Mouse (Mus musculus) hindbrain, embryonic 16.5 days (tissue): ENCODE data around the gene Meox2. TPM values are rescaled to one million over a fixed set of nuclear protein-coding genes. Genes with fewer than 3 reads are reported as not detected.
A peak's percentile ranks its signal among the peaks of the same experiment; 100 is the strongest.
"Not testable (repeated sequence)": the region's sequence is repeated elsewhere in the genome, so short reads cannot be mapped to it uniquely, and the experiment has no call there.

ENCODE experiments used
- ATAC-seq: fragments of 200-750 bp; cut with Nextera tagmentation; 2 replicates; pipeline ENCODE4 v1.8.0; 2017; ENCODE audit warnings: moderate TSS enrichment, moderate library complexity
- H3K27ac ChIP-seq: fragments of 300-500 bp; sonication (generic); 2 replicates; pipeline ENCODE4 v1.5.1; 2014; ENCODE audit warnings: low read depth, mild to moderate bottlenecking, control low read depth, low read length, moderate library complexity
- H3K27me3 ChIP-seq: fragments of 300-500 bp; sonication (generic); replicated peaks from 2 replicates; pipeline ENCODE4 v1.6.1; 2014; ENCODE audit warnings: low read length; ENCODE audit not compliant: control insufficient read depth, insufficient read depth
- H3K36me3 ChIP-seq: fragments of 300-500 bp; sonication (generic); 2 replicates; pipeline ENCODE4 v1.6.1; 2014; ENCODE audit warnings: mild to moderate bottlenecking, low read length, moderate library complexity, mixed read lengths; ENCODE audit not compliant: control insufficient read depth, insufficient read depth
- H3K4me1 ChIP-seq: fragments of 300-500 bp; sonication (generic); 2 replicates; pipeline ENCODE4 v1.6.1; 2014; ENCODE audit warnings: low read depth, low read length; ENCODE audit not compliant: control insufficient read depth, insufficient read depth
- H3K4me2 ChIP-seq: fragments of 300-500 bp; sonication (generic); 2 replicates; pipeline ENCODE4 v1.6.1; 2014; ENCODE audit warnings: mild to moderate bottlenecking, low read length, control low read depth, moderate library complexity
- H3K4me3 ChIP-seq: fragments of 300-500 bp; sonication (generic); 2 replicates; pipeline ENCODE4 v1.5.1; 2014; ENCODE audit warnings: mild to moderate bottlenecking, low read length, control low read depth, moderate library complexity
- H3K9ac ChIP-seq: fragments of 300-500 bp; sonication (generic); 2 replicates; pipeline ENCODE4 v1.6.1; 2014; ENCODE audit warnings: low read depth, mild to moderate bottlenecking, control low read depth, low read length, moderate library complexity
- H3K9me3 ChIP-seq: fragments of 300-500 bp; sonication (generic); 2 replicates; pipeline ENCODE4 v1.6.1; 2014; ENCODE audit warnings: mild to moderate bottlenecking, low read length, moderate library complexity; ENCODE audit not compliant: control insufficient read depth
- WGBS: fragments of 180-500 bp; shearing (Covaris S2); extraction: QIAGEN DNeasy Blood & Tissue Kit; methylation state at CpG from one replicate; pipeline ENCODE4 v1.1.7; 2014; 5-methylcytosine and 5-hydroxymethylcytosine counted together
- polyA plus RNA-seq: library from polyadenylated mRNA; unstranded; fragments of >200 nt; fragmentation: Nextera tagmentation; extraction: Ambion mirVana; gene quantifications from 2 replicates; pipeline ENCODE4 v1.2.1, GENCODE M21; 2015

Meox2 gene
- 0.51 and 1.6 TPM in 2 replicates for polyA plus RNA-seq

- no peak within 1 kb of the TSS for H3K27ac ChIP-seq
- peaks cover 12% of the 10 kb centered on the region for H3K4me1 ChIP-seq
- WGBS: under 1% methylated on average over 12 of the region's 12 CpGs
Observed at GRCm38 (mm10) chr12:37108390-37108738, at the start of gene Meox2. Gene Meox2 (plus strand): TSS chr12:37108540.

GRCm38 (mm10) chr12:37072636-37073035 is 35.7 kb upstream of the Meox2 start:
- no peaks in the 10 kb centered on the region for H3K36me3 ChIP-seq
- no peak overlapping the region for H3K4me3 ChIP-seq
- no peak for ATAC-seq
- H3K9me3 ChIP-seq: no peaks in the 10 kb centered on the region
- no peak overlapping the region for H3K9ac ChIP-seq
- 36% methylated on average over 3 of the region's 3 CpGs for WGBS
- no peak overlapping the region for H3K27ac ChIP-seq
- H3K4me1 ChIP-seq: no peaks in the 10 kb centered on the region
- no peak overlapping the region for H3K4me2 ChIP-seq
- no peaks in the 10 kb centered on the region for H3K27me3 ChIP-seq

More at GRCm38 (mm10) chr12:37108390-37108738, at the start of gene Meox2:
- ATAC-seq: peak; percentile 83
- H3K9ac ChIP-seq: peak within 1 kb of the TSS; percentile 56
- peaks cover 19% of the 10 kb centered on the region for H3K27me3 ChIP-seq
- peak within 1 kb of the TSS; percentile 57 for H3K4me3 ChIP-seq
- no peaks in the 10 kb centered on the region for H3K36me3 ChIP-seq
- H3K4me2 ChIP-seq: peak within 1 kb of the TSS; percentile 97
- H3K9me3 ChIP-seq: no peaks in the 10 kb centered on the region

GRCm38 (mm10) chr12:37077308-37077707 is 31.0 kb upstream of the Meox2 start:
- no peak overlapping the region for H3K9ac ChIP-seq
- no peak overlapping the region for H3K4me2 ChIP-seq
- H3K9me3 ChIP-seq: no peaks in the 10 kb centered on the region
- H3K4me3 ChIP-seq: no peak overlapping the region
- 85% methylated on average over 1 of the region's 1 CpGs for WGBS
- no peaks in the 10 kb centered on the region for H3K4me1 ChIP-seq
- no peaks in the 10 kb centered on the region for H3K27me3 ChIP-seq
- H3K27ac ChIP-seq: no peak overlapping the region
- H3K36me3 ChIP-seq: no peaks in the 10 kb centered on the region
- ATAC-seq: no peak

GRCm38 (mm10) chr12:37080005-37080404 is 28.3 kb upstream of the Meox2 start:
- H3K4me3 ChIP-seq, H3K4me2 ChIP-seq, H3K27ac ChIP-seq, H3K36me3 ChIP-seq, H3K27me3 ChIP-seq, H3K4me1 ChIP-seq, ATAC-seq, H3K9me3 ChIP-seq, H3K9ac ChIP-seq: not testable (repeated sequence)
- 66% methylated on average over 5 of the region's 5 CpGs for WGBS

- no peak overlapping the region for H3K4me3 ChIP-seq
- H3K27ac ChIP-seq: no peak overlapping the region
- ATAC-seq: no peak
- 41% methylated on average over 8 of the region's 8 CpGs for WGBS
- peaks cover 19% of the 10 kb centered on the region for H3K27me3 ChIP-seq
- no peaks in the 10 kb centered on the region for H3K36me3 ChIP-seq
- H3K4me2 ChIP-seq: no peak overlapping the region
- no peak overlapping the region for H3K9ac ChIP-seq
- H3K9me3 ChIP-seq: no peaks in the 10 kb centered on the region
- H3K4me1 ChIP-seq: peaks cover 12% of the 10 kb centered on the region
Observed at GRCm38 (mm10) chr12:37106541-37106940, 1.8 kb upstream of the Meox2 start.

- peaks cover 19% of the 10 kb centered on the region for H3K27me3 ChIP-seq
- H3K4me2 ChIP-seq: no peak overlapping the region
- no peak overlapping the region for H3K27ac ChIP-seq
- H3K4me1 ChIP-seq: peaks cover 12% of the 10 kb centered on the region
- H3K9me3 ChIP-seq: no peaks in the 10 kb centered on the region
- H3K4me3 ChIP-seq: no peak overlapping the region
- no peak for ATAC-seq
- H3K36me3 ChIP-seq: no peaks in the 10 kb centered on the region
- no peak overlapping the region for H3K9ac ChIP-seq
- WGBS: 65% methylated on average over 2 of the region's 2 CpGs
Observed at GRCm38 (mm10) chr12:37107150-37107549, 1.2 kb upstream of the Meox2 start.

GRCm38 (mm10) chr12:37107713-37108389 is 489 bp upstream of the Meox2 start:
- H3K27me3 ChIP-seq: peaks cover 19% of the 10 kb centered on the region
- no peaks in the 10 kb centered on the region for H3K9me3 ChIP-seq
- H3K27ac ChIP-seq: no peak overlapping the region
- no peaks in the 10 kb centered on the region for H3K36me3 ChIP-seq
- peak overlapping the region; percentile 57 for H3K4me3 ChIP-seq
- peak overlapping the region; percentile 23; the same call in 1 of the 2 replicates for H3K9ac ChIP-seq
- WGBS: 23% methylated on average over 20 of the region's 20 CpGs
- ATAC-seq: peak; percentile 56
- H3K4me2 ChIP-seq: peak overlapping the region; percentile 97
- peaks cover 12% of the 10 kb centered on the region for H3K4me1 ChIP-seq

- H3K27ac ChIP-seq: no peak overlapping the region
- peak overlapping the region; percentile 56 for H3K9ac ChIP-seq
- under 1% methylated on average over 29 of the region's 29 CpGs for WGBS
- H3K9me3 ChIP-seq: no peaks in the 10 kb centered on the region
- H3K27me3 ChIP-seq: peaks cover 19% of the 10 kb centered on the region
- H3K4me1 ChIP-seq: peaks cover 12% of the 10 kb centered on the region
- no peaks in the 10 kb centered on the region for H3K36me3 ChIP-seq
- H3K4me3 ChIP-seq: peak overlapping the region; percentile 57
- ATAC-seq: peak; percentile 76
- H3K4me2 ChIP-seq: peak overlapping the region; percentile 97
Observed at GRCm38 (mm10) chr12:37108819-37109473, 606 bp downstream of the Meox2 start.

GRCm38 (mm10) chr12:37109474-37110012 is 1.2 kb downstream of the Meox2 start:
- Histone ChIP-seq H3K4me2 (peak overlapping the region; percentile 97), H3K9ac (peak overlapping the region; percentile 56), H3K36me3 (no peaks in the 10 kb centered on the region), H3K4me3 (peak overlapping the region; percentile 57), H3K9me3 (no peaks in the 10 kb centered on the region), H3K27ac (no peak overlapping the region), H3K27me3 (peaks cover 19% of the 10 kb centered on the region), H3K4me1 (peaks cover 12% of the 10 kb centered on the region)
- 6% methylated on average over 18 of the region's 18 CpGs for WGBS
- ATAC-seq: peak; percentile 31; the same call in 1 of the 2 replicates
